Mouse (Mus musculus) kidney, adult 2 months (tissue): ENCODE measurements around the gene Sbk2.

ENCODE experiments used
- CTCF ChIP-seq: fragments of 200-500 bp; conservative IDR thresholded peaks from 2 replicates; pipeline ENCODE4 v1.5.1; 2011; ENCODE audit warnings: low read depth, mild to moderate bottlenecking, control low read depth, low read length, moderate library complexity, mixed read lengths; ENCODE audit not compliant: insufficient read depth, insufficient read length
- POLR2A ChIP-seq: fragments of 200-500 bp; IDR thresholded peaks from one replicate; pipeline ENCODE4 v1.6.1; 2011; ENCODE audit warnings: low read depth, low read length, control low read depth

- TF ChIP-seq CTCF (no peak), POLR2A (no peak)
Measured at GRCm38 (mm10) chr7:4895186-4895585, 69.0 kb downstream of the Sbk2 start.
